Mouse (Mus musculus): Measurements from ENCODE around the gene Grik4. TPM values are rescaled to one million over a fixed set of nuclear protein-coding genes. Genes with fewer than 3 reads are reported as not detected.

The Grik4 gene
- polyA plus RNA-seq, 1 experiment from 2014 or later = 0.57 TPM

- Histone ChIP-seq H3K4me2 (ENCODE audit: low read depth, low read length) (no peak overlapping the region), H3K27me3 (ENCODE audit: control insufficient read depth, insufficient read depth, low read length) (no peaks in the 10 kb centered on the region), H3K27ac (ENCODE audit: low read length) (no peak overlapping the region), H3K4me3 (replicated peaks; ENCODE audit: low read length) (no peak overlapping the region), H3K4me1 (ENCODE audit: control insufficient read depth, insufficient read depth, low read length) (no peaks in the 10 kb centered on the region), H3K9me3 (replicated peaks; ENCODE audit: control insufficient read depth, low read length) (no peaks in the 10 kb centered on the region), H3K9ac (ENCODE audit: low read length) (no peak overlapping the region), H3K36me3 (ENCODE audit: control insufficient read depth, insufficient read depth, low read length) (no peaks in the 10 kb centered on the region)
- 0 out of 2 replicates have a peak, but pooled peaks have one; percentile 60 for ATAC-seq (ENCODE audit: insufficient read depth, low FRiP score)
- WGBS = 63% methylated on average over 5 of the region's 5 CpGs
These were observed 201.9 kb downstream of the Grik4 start for GRCm38 (mm10) chr9:42742385-42742784.

- 49% methylated on average over 7 of the region's 7 CpGs for WGBS
- Histone ChIP-seq H3K9me3 (replicated peaks; ENCODE audit: control insufficient read depth, low read length) (no peaks in the 10 kb centered on the region), H3K4me3 (replicated peaks; ENCODE audit: low read length) (no peak overlapping the region), H3K27ac (ENCODE audit: low read length) (no peak overlapping the region), H3K36me3 (ENCODE audit: control insufficient read depth, insufficient read depth, low read length) (no peaks in the 10 kb centered on the region), H3K9ac (ENCODE audit: low read length) (no peak overlapping the region), H3K4me1 (ENCODE audit: control insufficient read depth, insufficient read depth, low read length) (peaks cover 5% of the 10 kb centered on the region; the same call in 1 of the 2 replicates), H3K4me2 (ENCODE audit: low read depth, low read length) (no peak overlapping the region), H3K27me3 (ENCODE audit: control insufficient read depth, insufficient read depth, low read length) (no peaks in the 10 kb centered on the region)
- ATAC-seq (ENCODE audit: insufficient read depth, low FRiP score) = peak; percentile 60; the same call in 1 of the 2 replicates
These were observed 207.5 kb downstream of the Grik4 start for GRCm38 (mm10) chr9:42736697-42737335.

- Histone ChIP-seq H3K27me3 (ENCODE audit: control insufficient read depth, insufficient read depth, low read length) (no peaks in the 10 kb centered on the region), H3K27ac (ENCODE audit: low read length) (no peak overlapping the region), H3K4me1 (ENCODE audit: control insufficient read depth, insufficient read depth, low read length) (peaks cover 5% of the 10 kb centered on the region; the same call in 1 of the 2 replicates), H3K36me3 (ENCODE audit: control insufficient read depth, insufficient read depth, low read length) (no peaks in the 10 kb centered on the region), H3K4me2 (ENCODE audit: low read depth, low read length) (no peak overlapping the region), H3K4me3 (replicated peaks; ENCODE audit: low read length) (no peak overlapping the region), H3K9me3 (replicated peaks; ENCODE audit: control insufficient read depth, low read length) (no peaks in the 10 kb centered on the region), H3K9ac (ENCODE audit: low read length) (no peak overlapping the region)
- 70% methylated on average over 5 of the region's 5 CpGs for WGBS
- ATAC-seq (ENCODE audit: insufficient read depth, low FRiP score) = no peak
These were observed 209.2 kb downstream of the Grik4 start for GRCm38 (mm10) chr9:42735086-42735485.

GRCm38 (mm10) chr9:42732731-42733318 is 211.5 kb downstream of the Grik4 start:
- H3K9ac ChIP-seq (ENCODE audit: low read length) = no peak overlapping the region
- H3K9me3 ChIP-seq (replicated peaks; ENCODE audit: control insufficient read depth, low read length) = no peaks in the 10 kb centered on the region
- no peaks in the 10 kb centered on the region for H3K36me3 ChIP-seq (ENCODE audit: control insufficient read depth, insufficient read depth, low read length)
- H3K27ac ChIP-seq (ENCODE audit: low read length) = no peak overlapping the region
- H3K4me2 ChIP-seq (ENCODE audit: low read depth, low read length) = no peak overlapping the region
- H3K4me1 ChIP-seq (ENCODE audit: control insufficient read depth, insufficient read depth, low read length) = peaks cover 5% of the 10 kb centered on the region; the same call in 1 of the 2 replicates
- WGBS = 79% methylated on average over 9 of the region's 9 CpGs
- no peak overlapping the region for H3K4me3 ChIP-seq (replicated peaks; ENCODE audit: low read length)
- H3K27me3 ChIP-seq (ENCODE audit: control insufficient read depth, insufficient read depth, low read length) = no peaks in the 10 kb centered on the region
- ATAC-seq (ENCODE audit: insufficient read depth, low FRiP score) = no peak

GRCm38 (mm10) chr9:42728472-42728871 is 215.8 kb downstream of the Grik4 start:
- Histone ChIP-seq H3K4me3 (replicated peaks; ENCODE audit: low read length) (no peak overlapping the region), H3K4me2 (ENCODE audit: low read depth, low read length) (no peak overlapping the region), H3K9ac (ENCODE audit: low read length) (no peak overlapping the region), H3K27ac (ENCODE audit: low read length) (no peak overlapping the region), H3K4me1 (ENCODE audit: control insufficient read depth, insufficient read depth, low read length) (no peaks in the 10 kb centered on the region), H3K9me3 (replicated peaks; ENCODE audit: control insufficient read depth, low read length) (no peaks in the 10 kb centered on the region), H3K27me3 (ENCODE audit: control insufficient read depth, insufficient read depth, low read length) (no peaks in the 10 kb centered on the region), H3K36me3 (ENCODE audit: control insufficient read depth, insufficient read depth, low read length) (no peaks in the 10 kb centered on the region)
- 62% methylated on average over 6 of the region's 6 CpGs for WGBS
- ATAC-seq (ENCODE audit: insufficient read depth, low FRiP score) = no peak

GRCm38 (mm10) chr9:42727661-42728060 is 216.6 kb downstream of the Grik4 start:
- no peaks in the 10 kb centered on the region for H3K4me1 ChIP-seq (ENCODE audit: control insufficient read depth, insufficient read depth, low read length)

GRCm38 (mm10) chr9:42727186-42727585 is 217.1 kb downstream of the Grik4 start:
- WGBS = 64% methylated on average over 5 of the region's 5 CpGs
- ATAC-seq (ENCODE audit: insufficient read depth, low FRiP score) = peak; percentile 63
- Histone ChIP-seq H3K4me2 (ENCODE audit: low read depth, low read length) (no peak overlapping the region), H3K27ac (ENCODE audit: low read length) (no peak overlapping the region), H3K27me3 (ENCODE audit: control insufficient read depth, insufficient read depth, low read length) (no peaks in the 10 kb centered on the region), H3K36me3 (ENCODE audit: control insufficient read depth, insufficient read depth, low read length) (no peaks in the 10 kb centered on the region), H3K4me3 (replicated peaks; ENCODE audit: low read length) (no peak overlapping the region), H3K9me3 (replicated peaks; ENCODE audit: control insufficient read depth, low read length) (no peaks in the 10 kb centered on the region), H3K4me1 (ENCODE audit: control insufficient read depth, insufficient read depth, low read length) (no peaks in the 10 kb centered on the region), H3K9ac (ENCODE audit: low read length) (no peak overlapping the region)

More at GRCm38 (mm10) chr9:42727661-42728060, 216.6 kb downstream of the Grik4 start:
- no peak overlapping the region for H3K9ac ChIP-seq (ENCODE audit: low read length)
- H3K27ac ChIP-seq (ENCODE audit: low read length) = no peak overlapping the region
- H3K27me3 ChIP-seq (ENCODE audit: control insufficient read depth, insufficient read depth, low read length) = no peaks in the 10 kb centered on the region
- H3K4me3 ChIP-seq (replicated peaks; ENCODE audit: low read length) = no peak overlapping the region
- H3K4me2 ChIP-seq (ENCODE audit: low read depth, low read length) = no peak overlapping the region
- H3K9me3 ChIP-seq (replicated peaks; ENCODE audit: control insufficient read depth, low read length) = no peaks in the 10 kb centered on the region
- ATAC-seq (ENCODE audit: insufficient read depth, low FRiP score) = no peak
- H3K36me3 ChIP-seq (ENCODE audit: control insufficient read depth, insufficient read depth, low read length) = no peaks in the 10 kb centered on the region
- WGBS = 75% methylated on average over 6 of the region's 6 CpGs

GRCm38 (mm10) chr9:42724099-42724498 is 220.2 kb downstream of the Grik4 start:
- Histone ChIP-seq H3K9ac (ENCODE audit: low read length) (no peak overlapping the region), H3K9me3 (replicated peaks; ENCODE audit: control insufficient read depth, low read length) (no peaks in the 10 kb centered on the region), H3K4me1 (ENCODE audit: control insufficient read depth, insufficient read depth, low read length) (no peaks in the 10 kb centered on the region), H3K27ac (ENCODE audit: low read length) (no peak overlapping the region), H3K27me3 (ENCODE audit: control insufficient read depth, insufficient read depth, low read length) (no peaks in the 10 kb centered on the region), H3K4me2 (ENCODE audit: low read depth, low read length) (no peak overlapping the region), H3K36me3 (ENCODE audit: control insufficient read depth, insufficient read depth, low read length) (no peaks in the 10 kb centered on the region), H3K4me3 (replicated peaks; ENCODE audit: low read length) (no peak overlapping the region)
- ATAC-seq (ENCODE audit: insufficient read depth, low FRiP score) = no peak
- 70% methylated on average over 7 of the region's 7 CpGs for WGBS

GRCm38 (mm10) chr9:42722501-42722900 is 221.8 kb downstream of the Grik4 start:
- no peak overlapping the region for H3K9ac ChIP-seq (ENCODE audit: low read length)
- WGBS = 37% methylated on average over 4 of the region's 4 CpGs
- H3K36me3 ChIP-seq (ENCODE audit: control insufficient read depth, insufficient read depth, low read length) = no peaks in the 10 kb centered on the region
- no peaks in the 10 kb centered on the region for H3K4me1 ChIP-seq (ENCODE audit: control insufficient read depth, insufficient read depth, low read length)
- no peak overlapping the region for H3K27ac ChIP-seq (ENCODE audit: low read length)
- no peak for ATAC-seq (ENCODE audit: insufficient read depth, low FRiP score)
- no peaks in the 10 kb centered on the region for H3K9me3 ChIP-seq (replicated peaks; ENCODE audit: control insufficient read depth, low read length)
- H3K4me2 ChIP-seq (ENCODE audit: low read depth, low read length) = no peak overlapping the region
- H3K27me3 ChIP-seq (ENCODE audit: control insufficient read depth, insufficient read depth, low read length) = no peaks in the 10 kb centered on the region
- H3K4me3 ChIP-seq (replicated peaks; ENCODE audit: low read length) = no peak overlapping the region
